Mouse (Mus musculus) hindbrain, embryonic 16.5 days (tissue): ENCODE results near the gene Miip. TPM values are rescaled to one million over a fixed set of nuclear protein-coding genes. Genes with fewer than 3 reads are reported as not detected.

Source experiments
- ATAC-seq: fragments of 200-750 bp; cut with Nextera tagmentation; 2 replicates; pipeline ENCODE4 v1.8.0; 2017; ENCODE audit warnings: moderate TSS enrichment, moderate library complexity
- H3K27ac ChIP-seq: fragments of 300-500 bp; sonication (generic); 2 replicates; pipeline ENCODE4 v1.5.1; 2014; ENCODE audit warnings: low read depth, mild to moderate bottlenecking, control low read depth, low read length, moderate library complexity
- H3K27me3 ChIP-seq: fragments of 300-500 bp; sonication (generic); replicated peaks from 2 replicates; pipeline ENCODE4 v1.6.1; 2014; ENCODE audit warnings: low read length; ENCODE audit not compliant: control insufficient read depth, insufficient read depth
- H3K36me3 ChIP-seq: fragments of 300-500 bp; sonication (generic); 2 replicates; pipeline ENCODE4 v1.6.1; 2014; ENCODE audit warnings: mild to moderate bottlenecking, low read length, moderate library complexity, mixed read lengths; ENCODE audit not compliant: control insufficient read depth, insufficient read depth
- H3K4me1 ChIP-seq: fragments of 300-500 bp; sonication (generic); 2 replicates; pipeline ENCODE4 v1.6.1; 2014; ENCODE audit warnings: low read depth, low read length; ENCODE audit not compliant: control insufficient read depth, insufficient read depth
- H3K4me2 ChIP-seq: fragments of 300-500 bp; sonication (generic); 2 replicates; pipeline ENCODE4 v1.6.1; 2014; ENCODE audit warnings: mild to moderate bottlenecking, low read length, control low read depth, moderate library complexity
- H3K4me3 ChIP-seq: fragments of 300-500 bp; sonication (generic); 2 replicates; pipeline ENCODE4 v1.5.1; 2014; ENCODE audit warnings: mild to moderate bottlenecking, low read length, control low read depth, moderate library complexity
- H3K9ac ChIP-seq: fragments of 300-500 bp; sonication (generic); 2 replicates; pipeline ENCODE4 v1.6.1; 2014; ENCODE audit warnings: low read depth, mild to moderate bottlenecking, control low read depth, low read length, moderate library complexity
- H3K9me3 ChIP-seq: fragments of 300-500 bp; sonication (generic); 2 replicates; pipeline ENCODE4 v1.6.1; 2014; ENCODE audit warnings: mild to moderate bottlenecking, low read length, moderate library complexity; ENCODE audit not compliant: control insufficient read depth
- WGBS: fragments of 180-500 bp; shearing (Covaris S2); extraction: QIAGEN DNeasy Blood & Tissue Kit; methylation state at CpG from one replicate; pipeline ENCODE4 v1.1.7; 2014; 5-methylcytosine and 5-hydroxymethylcytosine counted together
- polyA plus RNA-seq: library from polyadenylated mRNA; unstranded; fragments of >200 nt; fragmentation: Nextera tagmentation; extraction: Ambion mirVana; gene quantifications from 2 replicates; pipeline ENCODE4 v1.2.1, GENCODE M21; 2015

Gene Miip
- polyA plus RNA-seq, 1 experiment from 2014 or later: 37.6 TPM

DNA sequence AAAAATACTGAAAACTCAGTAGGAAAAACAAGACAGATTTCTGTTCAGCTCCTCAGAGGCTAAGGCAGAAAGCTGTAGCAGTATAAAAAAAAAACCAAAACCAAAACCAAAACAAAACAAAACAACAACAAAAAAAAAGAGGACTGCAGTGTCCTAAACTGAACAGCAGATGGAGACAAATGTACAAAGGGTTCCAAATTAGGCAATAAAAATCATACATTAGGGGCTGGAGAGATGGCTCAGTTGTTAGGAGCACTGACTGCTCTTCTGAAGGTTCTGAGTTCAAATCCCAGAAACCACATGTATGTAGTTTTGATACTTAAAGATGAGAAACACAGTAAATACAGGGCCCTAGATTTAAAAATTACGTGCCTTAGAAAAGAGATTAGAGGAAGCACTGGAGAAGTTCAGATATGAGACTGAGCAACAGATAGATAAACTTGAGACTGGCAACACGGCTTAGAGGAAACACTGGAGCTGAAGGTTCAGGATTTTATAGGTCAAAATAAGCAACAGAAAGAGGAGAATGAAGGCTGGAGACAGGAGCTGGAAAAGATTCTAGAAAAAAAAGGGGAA lies 53.9 kb downstream of the Miip start:
- H3K9me3 ChIP-seq: peaks cover 5% of the 10 kb centered on the region
- no peak overlapping the region for H3K4me2 ChIP-seq
- 87% methylated on average over 2 of the region's 2 CpGs for WGBS
- no peak for ATAC-seq
- no peaks in the 10 kb centered on the region for H3K4me1 ChIP-seq
- H3K27ac ChIP-seq: no peak overlapping the region
- H3K9ac ChIP-seq: no peak overlapping the region
- no peak overlapping the region for H3K4me3 ChIP-seq
- H3K27me3 ChIP-seq: no peaks in the 10 kb centered on the region
- no peaks in the 10 kb centered on the region for H3K36me3 ChIP-seq

GRCm38 (mm10) chr4:147813249-147813765 lies 55.3 kb downstream of the Miip start:
- no peak for ATAC-seq
- Histone ChIP-seq H3K4me1 (no peaks in the 10 kb centered on the region), H3K9ac (no peak overlapping the region), H3K9me3 (no peaks in the 10 kb centered on the region; the same call in 1 of the 2 replicates), H3K4me3 (no peak overlapping the region), H3K36me3 (no peaks in the 10 kb centered on the region), H3K27ac (no peak overlapping the region), H3K27me3 (no peaks in the 10 kb centered on the region), H3K4me2 (no peak overlapping the region)
- WGBS: 51% methylated on average over 5 of the region's 5 CpGs

Other genes with a start within 250 kb of the Miip start
- gene Zfp979, start 226.3 kb downstream of the Miip start, polyA plus RNA-seq: 2.6 and 2.9 TPM in 2 replicates
- gene Zfp534, start 166.3 kb downstream of the Miip start, polyA plus RNA-seq: 0.06 TPM in 1 of 2 replicates, not detected in the other
- gene Zfp984, start 59.0 kb downstream of the Miip start, polyA plus RNA-seq: 4.0 and 4.1 TPM in 2 replicates
- 6.2 and 7.8 TPM in 2 replicates for gene Zfp933, start 20.4 kb downstream of the Miip start, polyA plus RNA-seq
- gene Fv1, start 163 bp upstream of the Miip start, polyA plus RNA-seq: 8.4 and 11.5 TPM in 2 replicates
- 107 and 115 TPM in 2 replicates for gene Mfn2, start 35.9 kb upstream of the Miip start, polyA plus RNA-seq
- 28.4 and 34.8 TPM in 2 replicates for gene Plod1, start 68.0 kb upstream of the Miip start, polyA plus RNA-seq
- gene 2510039O18Rik, start 72.1 kb upstream of the Miip start, polyA plus RNA-seq: 8.0 and 10.6 TPM in 2 replicates
- gene Nppb, start 117.0 kb upstream of the Miip start, polyA plus RNA-seq: 0.20 and 0.21 TPM in 2 replicates
- gene Nppa, start 131.9 kb upstream of the Miip start, polyA plus RNA-seq: 1.2 and 1.6 TPM in 2 replicates
- gene Clcn6, start 170.0 kb upstream of the Miip start, polyA plus RNA-seq: 29.9 and 33.5 TPM in 2 replicates
- 16.5 and 18.5 TPM in 2 replicates for gene Mthfr, start 170.3 kb upstream of the Miip start, polyA plus RNA-seq
- 7.4 and 9.3 TPM in 2 replicates for gene Agtrap, start 219.2 kb upstream of the Miip start, polyA plus RNA-seq